Mouse (Mus musculus) lung, embryonic 16.5 days (tissue): ENCODE data around the gene Timp3. TPM values are rescaled to one million over a fixed set of nuclear protein-coding genes. Genes with fewer than 3 reads are reported as not detected.

Experiments used
- ATAC-seq: fragments of 200-750 bp; cut with Nextera tagmentation; 2 replicates; pipeline ENCODE4 v1.8.0; 2017; ENCODE audit warnings: low read depth, mild to moderate bottlenecking, moderate library complexity
- H3K27ac ChIP-seq: fragments of 300-500 bp; sonication (generic); 2 replicates; pipeline ENCODE4 v1.5.1; 2014; ENCODE audit warnings: mild to moderate bottlenecking, control low read depth, low read length
- H3K27me3 ChIP-seq: fragments of 300-500 bp; sonication (generic); 2 replicates; pipeline ENCODE4 v1.6.1; 2014; ENCODE audit warnings: low read depth, low read length, mixed read lengths; ENCODE audit not compliant: control insufficient read depth, insufficient read depth
- H3K36me3 ChIP-seq: fragments of 300-500 bp; sonication (generic); 2 replicates; pipeline ENCODE4 v1.6.1; 2014; ENCODE audit warnings: low read length; ENCODE audit not compliant: control insufficient read depth, insufficient read depth
- H3K4me1 ChIP-seq: fragments of 300-500 bp; sonication (generic); replicated peaks from 2 replicates; pipeline ENCODE4 v1.6.1; 2014; ENCODE audit warnings: low read length, mixed read lengths; ENCODE audit not compliant: control insufficient read depth, insufficient read depth
- H3K4me2 ChIP-seq: fragments of 300-500 bp; sonication (generic); 2 replicates; pipeline ENCODE4 v1.6.1; 2014; ENCODE audit warnings: low read depth, low read length, control low read depth
- H3K4me3 ChIP-seq: fragments of 300-500 bp; sonication (generic); 2 replicates; pipeline ENCODE4 v1.5.1; 2014; ENCODE audit warnings: mild to moderate bottlenecking, low read length, control low read depth
- H3K9ac ChIP-seq: fragments of 300-500 bp; sonication (generic); 2 replicates; pipeline ENCODE4 v1.6.1; 2014; ENCODE audit warnings: low read length, control low read depth
- H3K9me3 ChIP-seq: fragments of 300-500 bp; sonication (generic); 2 replicates; pipeline ENCODE4 v1.6.1; 2016; ENCODE audit warnings: low read length; ENCODE audit not compliant: control insufficient read depth
- WGBS: fragments of 180-500 bp; shearing (Covaris S2); extraction: QIAGEN DNeasy Blood & Tissue Kit; methylation state at CpG from one replicate; pipeline ENCODE4 v1.1.7; 2014; 5-methylcytosine and 5-hydroxymethylcytosine counted together
- polyA plus RNA-seq: library from polyadenylated mRNA; unstranded; fragments of >200 nt; fragmentation: Nextera tagmentation; extraction: Ambion mirVana; gene quantifications from 2 replicates; pipeline ENCODE4 v1.2.1, GENCODE M21; 2015

Gene Timp3
- polyA plus RNA-seq, 1 experiment from 2014 or later: 90.5 TPM

GRCm38 (mm10) chr10:86329241-86329882 lies 29.2 kb downstream of the Timp3 start:
- ATAC-seq: no peak
- Histone ChIP-seq H3K4me2 (no peak overlapping the region), H3K9me3 (no peaks in the 10 kb centered on the region), H3K4me1 (peaks cover 44% of the 10 kb centered on the region), H3K4me3 (no peak overlapping the region), H3K27ac (no peak overlapping the region), H3K9ac (no peak overlapping the region), H3K36me3 (no peaks in the 10 kb centered on the region), H3K27me3 (no peaks in the 10 kb centered on the region)
- 90% methylated on average over 8 of the region's 8 CpGs for WGBS

- Histone ChIP-seq H3K9ac (0 out of 2 replicates have a peak overlapping the region, but pooled peaks have one; percentile 43), H3K4me1 (peaks cover 48% of the 10 kb centered on the region)
Observed at GRCm38 (mm10) chr10:86330993-86331680, 31.0 kb downstream of the Timp3 start.

DNA sequence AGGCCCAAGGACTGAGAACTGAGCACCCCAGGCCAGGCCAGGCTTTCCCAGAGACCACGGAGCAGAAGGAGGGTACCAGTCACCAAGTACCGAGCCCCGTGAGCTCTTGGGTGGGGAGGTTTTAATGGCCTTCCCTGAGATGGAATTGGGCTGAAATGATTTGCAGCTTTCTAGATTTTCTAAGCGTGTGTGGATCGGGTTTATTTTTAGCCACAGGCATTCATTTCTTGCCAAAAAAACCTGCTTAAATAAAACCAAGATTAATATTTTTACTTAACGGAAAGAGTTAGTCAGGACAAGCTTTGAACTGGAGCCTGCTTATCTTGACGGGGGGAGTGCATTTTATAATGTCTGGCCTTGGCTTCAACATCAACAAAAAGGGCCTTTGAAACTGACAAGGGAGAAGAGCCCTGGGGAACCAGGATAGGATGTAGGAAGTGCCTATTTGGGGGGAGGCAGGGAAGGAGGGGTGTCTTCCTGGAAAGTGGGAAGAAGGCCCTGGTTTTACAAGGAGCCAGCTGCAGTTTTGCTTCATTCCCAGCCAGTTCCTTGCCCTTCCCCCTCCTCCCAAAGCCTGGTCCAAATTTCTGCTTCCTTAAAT lies 31.6 kb downstream of the Timp3 start:
- peaks cover 52% of the 10 kb centered on the region for H3K4me1 ChIP-seq
- H3K9me3 ChIP-seq: no peaks in the 10 kb centered on the region
- no peak overlapping the region for H3K4me2 ChIP-seq
- peak overlapping the region; percentile 81 for H3K27ac ChIP-seq
- H3K4me3 ChIP-seq: no peak overlapping the region
- ATAC-seq: peak; percentile 40
- no peaks in the 10 kb centered on the region for H3K36me3 ChIP-seq
- H3K27me3 ChIP-seq: no peaks in the 10 kb centered on the region
- H3K9ac ChIP-seq: 0 out of 2 replicates have a peak overlapping the region, but pooled peaks have one; percentile 43
- 15% methylated on average over 7 of the region's 7 CpGs for WGBS

More at GRCm38 (mm10) chr10:86330993-86331680, 31.0 kb downstream of the Timp3 start:
- H3K27ac ChIP-seq: peak overlapping the region; percentile 81
- H3K4me2 ChIP-seq: no peak overlapping the region
- H3K9me3 ChIP-seq: no peaks in the 10 kb centered on the region
- H3K36me3 ChIP-seq: no peaks in the 10 kb centered on the region
- ATAC-seq: no peak
- H3K27me3 ChIP-seq: no peaks in the 10 kb centered on the region
- no peak overlapping the region for H3K4me3 ChIP-seq
- WGBS: 66% methylated on average over 5 of the region's 5 CpGs

DNA sequence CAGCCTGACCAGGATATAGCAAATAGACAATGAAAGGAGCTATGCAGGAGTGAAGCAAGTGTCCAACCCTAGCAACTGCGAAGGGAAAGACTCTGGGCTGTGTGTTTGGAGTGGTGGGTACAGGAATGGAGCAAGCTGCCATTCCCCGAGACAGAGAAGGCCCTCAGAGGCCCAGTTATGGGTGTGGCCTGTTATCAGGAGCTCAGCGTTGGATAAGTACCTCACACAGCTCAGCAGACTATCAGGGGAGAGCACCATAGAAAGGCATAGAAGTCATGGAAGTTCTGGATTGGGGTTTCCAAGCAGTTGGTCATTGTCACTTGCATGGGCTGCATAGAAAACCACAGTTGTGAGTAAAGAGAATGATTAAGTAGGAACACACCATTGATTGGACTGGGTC lies 32.8 kb downstream of the Timp3 start:
- H3K4me3 ChIP-seq: no peak overlapping the region
- 55% methylated on average over 3 of the region's 3 CpGs for WGBS
- no peaks in the 10 kb centered on the region for H3K27me3 ChIP-seq
- no peak overlapping the region for H3K9ac ChIP-seq
- no peak for ATAC-seq
- peaks cover 64% of the 10 kb centered on the region for H3K4me1 ChIP-seq
- H3K36me3 ChIP-seq: no peaks in the 10 kb centered on the region
- no peaks in the 10 kb centered on the region for H3K9me3 ChIP-seq
- no peak overlapping the region for H3K27ac ChIP-seq
- no peak overlapping the region for H3K4me2 ChIP-seq

- ATAC-seq: no peak
- Histone ChIP-seq H3K4me1 (peaks cover 73% of the 10 kb centered on the region), H3K4me3 (no peak overlapping the region), H3K9ac (no peak overlapping the region), H3K27me3 (no peaks in the 10 kb centered on the region), H3K4me2 (no peak overlapping the region), H3K9me3 (no peaks in the 10 kb centered on the region), H3K36me3 (no peaks in the 10 kb centered on the region), H3K27ac (no peak overlapping the region)
- 39% methylated on average over 8 of the region's 8 CpGs for WGBS
Observed at GRCm38 (mm10) chr10:86334581-86334980, 34.4 kb downstream of the Timp3 start.

GRCm38 (mm10) chr10:86336506-86336905 lies 36.3 kb downstream of the Timp3 start:
- H3K9ac ChIP-seq: no peak overlapping the region
- peaks cover 79% of the 10 kb centered on the region for H3K4me1 ChIP-seq
- no peaks in the 10 kb centered on the region for H3K9me3 ChIP-seq
- no peaks in the 10 kb centered on the region for H3K27me3 ChIP-seq
- H3K4me3 ChIP-seq: no peak overlapping the region
- H3K27ac ChIP-seq: peak overlapping the region; percentile 25
- H3K4me2 ChIP-seq: no peak overlapping the region
- 12% methylated on average over 1 of the region's 1 CpGs for WGBS
- ATAC-seq: no peak
- H3K36me3 ChIP-seq: no peaks in the 10 kb centered on the region

GRCm38 (mm10) chr10:86337239-86337638 lies 37.1 kb downstream of the Timp3 start:
- 21% methylated on average over 3 of the region's 3 CpGs for WGBS
- Histone ChIP-seq H3K4me1 (peaks cover 77% of the 10 kb centered on the region), H3K27ac (peak overlapping the region; percentile 25; the same call in 1 of the 2 replicates)

GRCm38 (mm10) chr10:86338121-86338715 lies 38.0 kb downstream of the Timp3 start:
- Histone ChIP-seq H3K9me3 (no peaks in the 10 kb centered on the region), H3K4me1 (peaks cover 72% of the 10 kb centered on the region), H3K9ac (no peak overlapping the region), H3K4me3 (no peak overlapping the region), H3K27me3 (no peaks in the 10 kb centered on the region), H3K4me2 (no peak overlapping the region), H3K27ac (peak overlapping the region; percentile 82), H3K36me3 (no peaks in the 10 kb centered on the region)
- WGBS: 44% methylated on average over 4 of the region's 4 CpGs
- no peak for ATAC-seq

More at GRCm38 (mm10) chr10:86337239-86337638, 37.1 kb downstream of the Timp3 start:
- no peaks in the 10 kb centered on the region for H3K27me3 ChIP-seq
- no peak overlapping the region for H3K4me3 ChIP-seq
- no peak for ATAC-seq
- H3K9me3 ChIP-seq: no peaks in the 10 kb centered on the region
- no peak overlapping the region for H3K9ac ChIP-seq
- no peaks in the 10 kb centered on the region for H3K36me3 ChIP-seq
- no peak overlapping the region for H3K4me2 ChIP-seq

DNA sequence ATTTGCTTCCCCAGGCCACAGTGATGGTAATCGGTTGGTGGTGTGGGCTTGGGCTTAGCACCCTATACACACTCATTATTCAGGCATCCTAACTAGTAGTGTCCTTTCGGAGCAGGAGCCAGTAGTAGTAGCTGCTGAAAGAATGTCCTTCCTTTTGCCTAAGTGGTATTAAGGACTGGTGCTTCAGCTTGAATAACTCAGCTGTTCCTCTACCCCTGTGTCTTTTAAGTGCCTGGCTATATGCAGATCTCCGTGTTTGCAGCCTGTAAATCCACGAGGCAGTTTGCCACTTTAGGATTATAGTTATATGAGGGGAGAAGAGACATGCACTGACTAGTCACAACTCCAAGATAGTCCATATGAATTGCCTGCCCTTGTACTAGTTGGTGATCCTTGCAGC lies 38.9 kb downstream of the Timp3 start:
- Histone ChIP-seq H3K36me3 (no peaks in the 10 kb centered on the region), H3K4me3 (no peak overlapping the region), H3K27ac (peak overlapping the region; percentile 82), H3K9ac (no peak overlapping the region), H3K4me2 (no peak overlapping the region), H3K27me3 (no peaks in the 10 kb centered on the region), H3K4me1 (peaks cover 69% of the 10 kb centered on the region), H3K9me3 (no peaks in the 10 kb centered on the region)
- 60% methylated on average over 4 of the region's 4 CpGs for WGBS
- no peak for ATAC-seq
